Mouse (Mus musculus) embryo, embryonic 11 days (tissue): ENCODE measurements around the gene Olfr498.

Source experiments
- DNase-seq: peaks from one replicate; pipeline ENCODE4 v3.0.0-alpha.2; 2015

Gene Olfr498

GRCm38 (mm10) chr7:108465026-108465425 is at the start of gene Olfr498:
Gene Olfr498 (plus strand): TSS chr7:108465326.
- DNase-seq: no peak

GRCm38 (mm10) chr7:108420121-108420520 is 45.0 kb upstream of the Olfr498 start, which contains the start of gene Olfr497:
Gene Olfr497 (plus strand): TSS chr7:108420421.
- DNase-seq: no peak
